Mouse (Mus musculus) adrenal gland, postnatal 0 days (tissue): Measurements from ENCODE around the gene Bbip1. TPM values are rescaled to one million over a fixed set of nuclear protein-coding genes. Genes with fewer than 3 reads are reported as not detected.

ENCODE experiments used
- polyA plus RNA-seq: library from polyadenylated mRNA; unstranded; fragments of >200 nt; fragmentation: Nextera tagmentation; extraction: Ambion mirVana; gene quantifications from 2 replicates; pipeline ENCODE4 v1.2.1, GENCODE M21; 2015

Bbip1 gene
- polyA plus RNA-seq: 87.4 and 142 TPM in 2 replicates

GRCm38 (mm10) chr19:53943802-53944785 lies at the start of gene Bbip1, which contains the start of gene Shoc2:
Bbip1 (minus strand) TSS chr19:53944627.
Shoc2 (plus strand) TSS chr19:53944306.

GRCm38 (mm10) chr19:53892061-53892460 lies 52.4 kb downstream of the Bbip1 start, which contains the start of gene Pdcd4:
Pdcd4 (plus strand) TSS chr19:53892231.

Other genes with a start within 250 kb of the Bbip1 start
- gene Pdcd4, start 52.4 kb downstream of the Bbip1 start, polyA plus RNA-seq: 85.1 and 119 TPM in 2 replicates
- gene Shoc2, start 321 bp downstream of the Bbip1 start, polyA plus RNA-seq: 27.9 and 28.3 TPM in 2 replicates
- 0.69 and 2.2 TPM in 2 replicates for gene Adra2a, start 99.5 kb upstream of the Bbip1 start, polyA plus RNA-seq